Mouse (Mus musculus) layer of hippocampus, adult 9-10 months (tissue): ENCODE results near the gene Olfr772.
"Not testable (repeated sequence)": the region's sequence is repeated elsewhere in the genome, so short reads cannot be mapped to it uniquely, and the experiment has no call there.

Source experiments
- DNase-seq: peaks from one replicate; pipeline ENCODE4 v3.0.0; 2022; ENCODE audit warnings: low spot score

The Olfr772 gene

GRCm38 (mm10) chr10:129177821-129178220, at the start of gene Olfr772:
Gene Olfr772, minus strand, starts transcription at chr10:129177921.
- not testable (repeated sequence) for DNase-seq

GRCm38 (mm10) chr10:129187319-129187718, 9.6 kb upstream of the Olfr772 start, which contains the start of gene Olfr773:
Gene Olfr773, minus strand, starts transcription at chr10:129187419.
- not testable (repeated sequence) for DNase-seq

GRCm38 (mm10) chr10:129164651-129165050, 13.1 kb downstream of the Olfr772 start, which contains the start of gene Olfr771:
Gene Olfr771, minus strand, starts transcription at chr10:129164751.
- no peak for DNase-seq

GRCm38 (mm10) chr10:129138898-129139297, 38.8 kb downstream of the Olfr772 start, which contains the start of gene Olfr770:
Gene Olfr770, minus strand, starts transcription at chr10:129138998.
- no peak for DNase-seq
